Mouse (Mus musculus): ENCODE measurements around the gene Gm20388. TPM values are rescaled to one million over a fixed set of nuclear protein-coding genes. Genes with fewer than 3 reads are reported as not detected.

Gene Gm20388
- polyA plus RNA-seq, 2 experiments: 8.5 TPM; not detected in 1

DNA sequence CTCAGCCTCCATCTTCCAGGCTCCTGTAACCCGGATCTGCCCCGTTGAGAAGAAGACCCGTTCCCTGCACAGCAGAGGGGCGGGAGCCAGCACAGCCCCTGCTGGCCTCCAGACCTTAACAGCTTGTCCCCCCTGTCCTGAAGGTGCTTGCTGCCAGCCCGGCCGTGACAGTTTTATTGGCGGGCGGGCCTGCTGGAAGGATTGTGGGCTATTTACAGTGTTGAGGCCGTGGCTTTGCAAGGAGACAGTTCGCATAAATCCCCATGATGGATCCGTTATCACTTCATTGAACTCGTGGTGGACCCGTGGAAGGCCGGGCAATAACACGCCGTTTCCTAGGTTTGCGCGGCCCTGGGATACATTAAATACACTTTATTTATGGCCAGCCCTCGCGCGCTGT lies 481.2 kb downstream of the Gm20388 start:
- no peak overlapping the region for H3K9ac ChIP-seq (replicated peaks)
- no peak overlapping the region for H3K27ac ChIP-seq
- H3K9me3 ChIP-seq (ENCODE audit: control insufficient read depth, low read length): no peaks in the 10 kb centered on the region; the same call in 1 of the 2 replicates
- 80% methylated on average over 21 of the region's 21 CpGs for WGBS (ENCODE audit: insufficient replicate concordance)
- H3K4me1 ChIP-seq (replicated peaks; ENCODE audit: control insufficient read depth in 2 of 2, insufficient read depth in 2 of 2, low read length in 1 of 2): peaks cover under 1 to 2% of the 10 kb centered on the region in 2 experiments; a peak in 3 of 4 replicates
- H3K27me3 ChIP-seq (ENCODE audit: control insufficient read depth, insufficient read depth, low read length): no peaks in the 10 kb centered on the region
- no peak for TF ChIP-seq CTCF (IDR thresholded peaks at IDR 0.05; ENCODE audit: low read depth)
- no peak for TF ChIP-seq EP300 (IDR thresholded peaks at IDR 0.05; ENCODE audit: low read depth)
- no peak overlapping the region for H3K4me3 ChIP-seq (ENCODE audit: insufficient read depth in 1 of 2, low read depth in 2 of 2, low read length in 2 of 2)
- ATAC-seq (ENCODE audit: insufficient read depth) (no peak), DNase-seq (ENCODE audit: low read depth in 3 of 3, low spot score in 3 of 3) (no peak)
- H3K4me2 ChIP-seq (ENCODE audit: low read depth): no peak overlapping the region
- no peaks in the 10 kb centered on the region for H3K36me3 ChIP-seq (replicated peaks; ENCODE audit: control insufficient read depth, insufficient read depth, low read depth)

- Histone ChIP-seq H3K4me3 (ENCODE audit: insufficient read depth in 1 of 2, low read depth in 2 of 2, low read length in 2 of 2) (no peak overlapping the region), H3K4me2 (ENCODE audit: low read depth) (no peak overlapping the region), H3K9me3 (ENCODE audit: control insufficient read depth, low read length) (no peaks in the 10 kb centered on the region; the same call in 1 of the 2 replicates), H3K27ac (no peak overlapping the region), H3K27me3 (ENCODE audit: control insufficient read depth, insufficient read depth, low read length) (no peaks in the 10 kb centered on the region), H3K4me1 (replicated peaks; ENCODE audit: control insufficient read depth in 2 of 2, insufficient read depth in 2 of 2, low read length in 1 of 2) (no peaks in the 10 kb centered on the region), H3K9ac (replicated peaks) (no peak overlapping the region), H3K36me3 (replicated peaks; ENCODE audit: control insufficient read depth, insufficient read depth, low read depth) (no peaks in the 10 kb centered on the region)
- no peak for TF ChIP-seq CTCF (IDR thresholded peaks at IDR 0.05; ENCODE audit: low read depth)
- no peak for TF ChIP-seq EP300 (IDR thresholded peaks at IDR 0.05; ENCODE audit: low read depth)
- DNase-seq (ENCODE audit: low read depth in 3 of 3, low spot score in 3 of 3) (no peak), ATAC-seq (ENCODE audit: insufficient read depth) (no peak)
- 76% methylated on average over 11 of the region's 11 CpGs for WGBS (ENCODE audit: insufficient replicate concordance)
Observed at GRCm38 (mm10) chr8:120393085-120393484, 482.4 kb downstream of the Gm20388 start.

DNA sequence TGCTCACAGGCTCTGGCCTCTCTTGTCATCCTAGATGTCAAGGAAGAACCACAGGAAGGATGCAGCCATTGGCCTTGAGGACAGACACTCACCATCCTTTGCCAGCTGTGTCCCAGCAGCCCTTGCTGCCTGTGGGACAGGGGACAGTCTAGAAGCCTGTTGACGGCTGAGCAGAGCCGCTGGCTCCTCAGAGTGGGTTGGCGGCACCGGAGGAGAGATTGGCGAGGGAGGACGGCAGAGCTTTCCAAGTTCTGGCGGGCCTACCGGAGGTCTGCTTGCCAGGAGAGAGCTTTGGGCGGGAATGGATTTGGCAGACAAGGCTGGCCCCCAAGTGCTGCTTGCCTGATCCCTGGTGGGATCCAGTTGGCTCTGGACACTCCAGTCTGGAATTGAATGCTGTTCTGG lies 483.2 kb downstream of the Gm20388 start:
- H3K27ac ChIP-seq: no peak overlapping the region
- ATAC-seq (ENCODE audit: insufficient read depth): no peak
- no peaks in the 10 kb centered on the region for H3K4me1 ChIP-seq (replicated peaks; ENCODE audit: control insufficient read depth in 2 of 2, insufficient read depth in 2 of 2, low read length in 1 of 2)
- TF ChIP-seq EP300 (IDR thresholded peaks at IDR 0.05; ENCODE audit: low read depth): no peak
- TF ChIP-seq CTCF (IDR thresholded peaks at IDR 0.05; ENCODE audit: low read depth): no peak
- H3K9ac ChIP-seq (replicated peaks): no peak overlapping the region
- 79% methylated on average over 9 of the region's 9 CpGs for WGBS (ENCODE audit: insufficient replicate concordance)
- H3K9me3 ChIP-seq (ENCODE audit: control insufficient read depth, low read length): no peaks in the 10 kb centered on the region; the same call in 1 of the 2 replicates
- H3K36me3 ChIP-seq (replicated peaks; ENCODE audit: control insufficient read depth, insufficient read depth, low read depth): no peaks in the 10 kb centered on the region
- H3K4me3 ChIP-seq (ENCODE audit: insufficient read depth in 1 of 2, low read depth in 2 of 2, low read length in 2 of 2): no peak overlapping the region
- no peak overlapping the region for H3K4me2 ChIP-seq (ENCODE audit: low read depth)
- DNase-seq (ENCODE audit: low read depth in 3 of 3, low spot score in 3 of 3): no peak
- H3K27me3 ChIP-seq (ENCODE audit: control insufficient read depth, insufficient read depth, low read length): no peaks in the 10 kb centered on the region

DNA sequence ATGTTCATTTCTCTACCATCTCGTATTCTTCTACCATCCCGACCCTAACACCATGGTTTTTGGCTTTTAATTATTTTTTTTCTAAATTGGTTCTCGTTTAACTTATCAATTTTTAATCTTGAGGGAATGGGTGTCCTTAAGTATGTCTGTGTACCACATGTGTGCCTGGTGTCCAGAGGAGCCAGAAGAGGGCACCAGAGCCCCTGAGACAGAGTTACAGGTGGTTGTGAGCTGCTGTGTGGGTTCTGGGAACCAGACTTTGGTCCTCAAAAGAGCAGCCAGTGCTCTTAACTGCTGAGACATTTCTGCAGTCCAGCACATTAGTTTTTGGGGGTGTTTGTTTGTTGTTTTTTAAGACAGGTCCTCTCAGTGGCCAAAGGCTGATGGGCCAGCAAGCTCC lies 485.3 kb downstream of the Gm20388 start:
- Histone ChIP-seq H3K27me3 (ENCODE audit: control insufficient read depth, insufficient read depth, low read length) (no peaks in the 10 kb centered on the region), H3K4me2 (ENCODE audit: low read depth) (no peak overlapping the region), H3K9me3 (ENCODE audit: control insufficient read depth, low read length) (no peaks in the 10 kb centered on the region; the same call in 1 of the 2 replicates), H3K9ac (replicated peaks) (no peak overlapping the region), H3K4me1 (replicated peaks; ENCODE audit: control insufficient read depth in 2 of 2, insufficient read depth in 2 of 2, low read length in 1 of 2) (no peaks in the 10 kb centered on the region), H3K27ac (no peak overlapping the region), H3K4me3 (ENCODE audit: insufficient read depth in 1 of 2, low read depth in 2 of 2, low read length in 2 of 2) (no peak overlapping the region), H3K36me3 (replicated peaks; ENCODE audit: control insufficient read depth, insufficient read depth, low read depth) (no peaks in the 10 kb centered on the region)
- ATAC-seq (ENCODE audit: insufficient read depth) (no peak), DNase-seq (ENCODE audit: low read depth in 3 of 3, low spot score in 3 of 3) (no peak)
- TF ChIP-seq CTCF (IDR thresholded peaks at IDR 0.05; ENCODE audit: low read depth) (peak; percentile 40), EP300 (IDR thresholded peaks at IDR 0.05; ENCODE audit: low read depth) (no peak)
- 75% methylated on average over 3 of the region's 3 CpGs for WGBS (ENCODE audit: insufficient replicate concordance)

- no peak for DNase-seq (ENCODE audit: low read depth in 3 of 3, low spot score in 3 of 3)
- ATAC-seq (ENCODE audit: insufficient read depth): no peak
- Histone ChIP-seq H3K4me3 (ENCODE audit: insufficient read depth in 1 of 2, low read depth in 2 of 2, low read length in 2 of 2) (no peak overlapping the region), H3K27ac (no peak overlapping the region), H3K27me3 (ENCODE audit: control insufficient read depth, insufficient read depth, low read length) (no peaks in the 10 kb centered on the region), H3K36me3 (replicated peaks; ENCODE audit: control insufficient read depth, insufficient read depth, low read depth) (no peaks in the 10 kb centered on the region), H3K9me3 (ENCODE audit: control insufficient read depth, low read length) (no peaks in the 10 kb centered on the region; the same call in 1 of the 2 replicates), H3K4me2 (ENCODE audit: low read depth) (no peak overlapping the region), H3K9ac (replicated peaks) (no peak overlapping the region), H3K4me1 (replicated peaks; ENCODE audit: control insufficient read depth in 2 of 2, insufficient read depth in 2 of 2, low read length in 1 of 2) (peaks cover 0 to 4% of the 10 kb centered on the region in 2 experiments; a peak in 2 of 4 replicates)
- TF ChIP-seq EP300 (IDR thresholded peaks at IDR 0.05; ENCODE audit: low read depth) (no peak), CTCF (IDR thresholded peaks at IDR 0.05; ENCODE audit: low read depth) (no peak)
- WGBS (ENCODE audit: insufficient replicate concordance): 39% methylated on average over 3 of the region's 3 CpGs
Observed at GRCm38 (mm10) chr8:120396756-120397155, 486.1 kb downstream of the Gm20388 start.

Data from liver, embryonic 14.5 days (tissue).